Mouse (Mus musculus) heart, embryonic 14.5 days (tissue): ENCODE data around the gene Tulp2. TPM values are rescaled to one million over a fixed set of nuclear protein-coding genes. Genes with fewer than 3 reads are reported as not detected.
"Not testable (repeated sequence)": the region's sequence is repeated elsewhere in the genome, so short reads cannot be mapped to it uniquely, and the experiment has no call there.

Experiments
- ATAC-seq: fragments of 200-750 bp; cut with Nextera tagmentation; 2 replicates; pipeline ENCODE4 v1.8.0; 2017; ENCODE audit warnings: low read depth, moderate TSS enrichment; ENCODE audit not compliant: insufficient number of reproducible peaks, insufficient read depth, low FRiP score
- H3K27ac ChIP-seq, 2 experiments: fragments of 200-500 bp in 1 of 2; fragments of 300-500 bp in 1 of 2; sonication (generic) in 1 of 2; replicated peaks in 1 of 2; 2 replicates each; pipeline ENCODE4 v1.5.1; 2012 to 2014; ENCODE audit warnings: low read depth in 2 of 2, low read length in 2 of 2, control low read depth in 1 of 2, mild to moderate bottlenecking in 1 of 2, mixed read lengths in 1 of 2; ENCODE audit not compliant: control insufficient read depth in 1 of 2, insufficient read depth in 1 of 2
- H3K27me3 ChIP-seq: fragments of 300-500 bp; sonication (generic); 2 replicates; pipeline ENCODE4 v1.6.1; 2014; ENCODE audit warnings: mild to moderate bottlenecking, low read length, control low read depth; ENCODE audit not compliant: control insufficient read depth, insufficient read depth
- H3K36me3 ChIP-seq: fragments of 300-500 bp; sonication (generic); 2 replicates; pipeline ENCODE4 v1.6.1; 2014; ENCODE audit warnings: mild to moderate bottlenecking, control low read depth, low read length, mixed read lengths; ENCODE audit not compliant: control insufficient read depth, insufficient read depth
- H3K4me1 ChIP-seq, 2 experiments: fragments of 200-500 bp in 1 of 2; fragments of 300-500 bp in 1 of 2; sonication (generic) in 1 of 2; 2 replicates each; pipeline ENCODE4 v1.6.1; 2012 to 2014; ENCODE audit warnings: low read length in 2 of 2, control low read depth in 1 of 2, mixed read lengths in 1 of 2; ENCODE audit not compliant: control insufficient read depth in 2 of 2, insufficient read depth in 2 of 2
- H3K4me2 ChIP-seq: fragments of 300-500 bp; sonication (generic); 2 replicates; pipeline ENCODE4 v1.6.1; 2014; ENCODE audit warnings: mild to moderate bottlenecking, low read length
- H3K4me3 ChIP-seq, 2 experiments: fragments of 200-500 bp in 1 of 2; fragments of 300-500 bp in 1 of 2; sonication (generic) in 1 of 2; 2 replicates each; pipeline ENCODE4 v1.5.1; 2012 to 2014; ENCODE audit warnings: low read length in 2 of 2, mild to moderate bottlenecking in 2 of 2, control low read depth in 1 of 2, low read depth in 1 of 2, moderate library complexity in 1 of 2; ENCODE audit not compliant: control insufficient read depth in 1 of 2, insufficient read depth in 1 of 2
- H3K9ac ChIP-seq: fragments of 300-500 bp; sonication (generic); 2 replicates; pipeline ENCODE4 v1.6.1; 2014; ENCODE audit warnings: mild to moderate bottlenecking, low read length
- H3K9me3 ChIP-seq: fragments of 300-500 bp; sonication (generic); 2 replicates; pipeline ENCODE4 v1.6.1; 2016; ENCODE audit warnings: low read length, control low read depth; ENCODE audit not compliant: control insufficient read depth
- WGBS: fragments of 180-500 bp; shearing (Covaris S2); extraction: QIAGEN DNeasy Blood & Tissue Kit; methylation state at CpG from one replicate; pipeline ENCODE4 v1.1.7; 2014; 5-methylcytosine and 5-hydroxymethylcytosine counted together
- polyA plus RNA-seq: library from polyadenylated mRNA; unstranded; fragments of >200 nt; fragmentation: Nextera tagmentation; extraction: Ambion mirVana; gene quantifications from 2 replicates; pipeline ENCODE4 v1.2.1, GENCODE M21; 2014

The Tulp2 gene
- polyA plus RNA-seq, 1 experiment from 2014 or later = 0.42 TPM

DNA sequence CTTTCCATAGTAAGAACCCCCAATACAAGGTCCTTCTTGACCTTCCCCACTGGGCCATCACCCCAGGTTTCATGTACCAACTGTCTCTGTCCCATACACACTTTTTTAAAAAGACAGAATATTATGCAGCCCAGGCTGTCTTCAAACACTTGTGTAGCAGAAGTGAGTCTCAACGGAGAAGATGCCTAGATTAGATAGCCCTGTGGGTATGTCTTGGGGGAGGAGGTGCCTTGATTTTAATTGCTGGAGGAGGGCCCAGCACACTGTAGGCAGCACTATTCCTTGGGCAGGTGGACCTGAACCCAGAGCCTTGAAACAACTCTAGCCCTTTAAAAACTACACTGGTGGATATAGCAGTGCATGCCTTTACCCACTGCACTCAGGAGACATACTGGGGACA is 489 bp downstream of the Tulp2 start:
- Histone ChIP-seq H3K27me3 (no peaks in the 10 kb centered on the region), H3K9ac (no peak overlapping the region), H3K36me3 (no peaks in the 10 kb centered on the region), H3K27ac (no peak overlapping the region), H3K9me3 (no peaks in the 10 kb centered on the region), H3K4me1 (no peaks in the 10 kb centered on the region), H3K4me2 (no peak overlapping the region), H3K4me3 (no peak overlapping the region)
- 65% methylated on average over 1 of the region's 1 CpGs for WGBS
- ATAC-seq = no peak

DNA sequence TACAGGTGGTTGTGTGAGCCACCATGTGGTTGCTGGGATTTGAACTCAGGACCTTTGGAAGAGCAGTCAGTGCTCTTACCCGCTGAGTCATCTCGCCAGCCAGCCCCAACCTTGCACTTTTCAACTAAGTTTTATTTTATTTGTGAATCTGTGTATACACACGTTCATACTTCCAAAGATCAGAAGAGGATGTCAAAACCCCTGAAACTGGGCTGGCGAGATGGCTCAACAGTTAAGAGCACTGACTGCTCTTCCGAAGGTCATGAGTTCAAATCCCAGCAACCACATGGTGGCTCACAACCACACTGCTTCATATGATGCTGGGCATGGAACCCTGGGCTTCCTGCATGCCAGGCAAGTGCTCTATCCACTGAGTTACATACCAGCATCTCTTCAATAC is 3.3 kb downstream of the Tulp2 start:
- not testable (repeated sequence) for H3K36me3 ChIP-seq, H3K27me3 ChIP-seq, H3K4me3 ChIP-seq, H3K9me3 ChIP-seq, H3K27ac ChIP-seq, ATAC-seq, H3K9ac ChIP-seq, H3K4me2 ChIP-seq, H3K4me1 ChIP-seq
- WGBS = 93% methylated on average over 5 of the region's 5 CpGs

DNA sequence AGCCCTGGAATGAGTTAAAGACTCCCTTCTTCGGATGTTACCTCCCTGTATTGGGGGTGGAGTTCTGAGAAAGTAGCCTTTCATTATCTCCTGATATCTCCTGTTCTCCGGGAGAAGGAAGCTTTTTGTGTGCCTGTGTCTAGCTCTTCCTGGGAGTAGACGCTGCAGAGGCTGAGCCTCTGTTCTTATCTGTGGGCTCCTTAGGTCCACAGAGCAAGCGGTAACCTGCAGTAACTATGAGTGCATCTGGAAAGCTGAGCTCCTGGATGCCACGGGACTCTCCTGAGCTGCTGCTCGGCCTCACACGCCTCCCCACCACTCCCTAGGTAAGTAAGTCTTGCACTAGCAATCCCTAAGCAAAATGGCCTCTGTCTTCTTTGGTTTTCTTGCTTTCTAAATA is 4.5 kb downstream of the Tulp2 start:
- Histone ChIP-seq H3K9me3 (no peaks in the 10 kb centered on the region), H3K4me1 (peaks cover 5 to 7% of the 10 kb centered on the region in 2 experiments; a peak in 2 of 4 replicates), H3K27ac (no peak overlapping the region), H3K27me3 (no peaks in the 10 kb centered on the region), H3K36me3 (no peaks in the 10 kb centered on the region), H3K4me2 (no peak overlapping the region), H3K4me3 (no peak overlapping the region), H3K9ac (no peak overlapping the region)
- WGBS = 45% methylated on average over 7 of the region's 7 CpGs
- no peak for ATAC-seq

GRCm38 (mm10) chr7:45486761-45487415 is 5.2 kb downstream of the Tulp2 start, which contains the start of gene Gm45808:
Gene Gm45808 (minus strand): TSS chr7:45486811.
- H3K4me3 ChIP-seq = no peak within 1 kb of the TSS
- H3K4me2 ChIP-seq = no peak within 1 kb of the TSS
- 83% methylated on average over 12 of the region's 12 CpGs for whole genome bisulfite sequencing
- H3K27me3 ChIP-seq = no peaks in the 10 kb centered on the region
- no peak for ATAC-seq
- no peaks in the 10 kb centered on the region for H3K9me3 ChIP-seq
- H3K27ac ChIP-seq = no peak within 1 kb of the TSS
- no peak within 1 kb of the TSS for H3K9ac ChIP-seq
- no peaks in the 10 kb centered on the region for H3K36me3 ChIP-seq
- H3K4me1 ChIP-seq = peaks cover 5 to 7% of the 10 kb centered on the region in 2 experiments; a peak in 2 of 4 replicates

GRCm38 (mm10) chr7:45487861-45488292 is 6.2 kb downstream of the Tulp2 start:
- Histone ChIP-seq H3K27me3 (no peaks in the 10 kb centered on the region), H3K4me2 (peak overlapping the region; percentile 78), H3K4me1 (peaks cover 5 to 7% of the 10 kb centered on the region in 2 experiments; a peak in 2 of 4 replicates), H3K36me3 (peaks cover 10% of the 10 kb centered on the region), H3K4me3 (peak overlapping the region; percentile 11 to 55; a peak in 3 of 4 replicates), H3K9me3 (no peaks in the 10 kb centered on the region), H3K27ac (peak overlapping the region in 1 of 2 experiments; percentile 65; a peak in 1 of 4 replicates), H3K9ac (peak overlapping the region; percentile 78)
- no peak for ATAC-seq
- WGBS = 38% methylated on average over 11 of the region's 11 CpGs

GRCm38 (mm10) chr7:45488293-45489204 is 6.9 kb downstream of the Tulp2 start, which contains the start of gene Dhdh:
Gene Dhdh (minus strand): TSS chr7:45488805.
- WGBS = 10% methylated on average over 38 of the region's 38 CpGs
- peak within 1 kb of the TSS; percentile 78 for H3K4me2 ChIP-seq
- 0 out of 2 replicates have a peak, but pooled peaks have one; percentile 26 for ATAC-seq
- peaks cover 16% of the 10 kb centered on the region for H3K36me3 ChIP-seq
- H3K27ac ChIP-seq = peak within 1 kb of the TSS; percentile 59 to 65; a peak in 3 of 4 replicates
- no peaks in the 10 kb centered on the region for H3K9me3 ChIP-seq
- no peaks in the 10 kb centered on the region for H3K27me3 ChIP-seq
- H3K4me3 ChIP-seq = peak within 1 kb of the TSS; percentile 55 to 63
- H3K9ac ChIP-seq = peak within 1 kb of the TSS; percentile 78
- peaks cover 5 to 7% of the 10 kb centered on the region in 2 experiments; a peak in 2 of 4 replicates for H3K4me1 ChIP-seq

DNA sequence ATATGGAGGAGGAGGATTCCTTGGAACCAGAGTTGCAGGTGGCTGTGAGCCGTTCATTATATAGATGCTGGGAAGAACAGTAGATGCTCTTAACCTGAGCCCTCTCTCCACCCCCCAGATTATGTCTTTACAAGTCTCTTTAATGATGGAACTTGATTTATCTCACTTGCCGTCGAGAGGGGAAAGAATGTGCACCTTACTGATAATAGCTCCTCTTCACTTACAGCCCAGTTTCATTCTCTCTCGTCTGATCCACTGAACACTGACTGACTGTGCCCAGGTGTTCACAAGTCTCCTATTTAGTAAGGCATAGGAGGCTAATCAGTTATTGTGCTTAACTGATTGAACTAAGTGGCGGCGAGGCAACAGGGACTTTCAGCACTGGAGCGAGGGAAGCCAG is 7.9 kb downstream of the Tulp2 start:
- no peak overlapping the region for H3K4me3 ChIP-seq

More for the DNA sequence above, 7.9 kb downstream of the Tulp2 start:
- H3K4me1 ChIP-seq = peaks cover 5 to 7% of the 10 kb centered on the region in 2 experiments; a peak in 2 of 4 replicates
- no peaks in the 10 kb centered on the region for H3K27me3 ChIP-seq
- no peak overlapping the region for H3K27ac ChIP-seq
- H3K36me3 ChIP-seq = peaks cover 27% of the 10 kb centered on the region
- 52% methylated on average over 7 of the region's 7 CpGs for WGBS
- no peak for ATAC-seq
- no peak overlapping the region for H3K4me2 ChIP-seq
- H3K9ac ChIP-seq = no peak overlapping the region
- no peaks in the 10 kb centered on the region for H3K9me3 ChIP-seq
